Mouse (Mus musculus): ENCODE measurements around the gene Plekhg1. TPM values are rescaled to one million over a fixed set of nuclear protein-coding genes. Genes with fewer than 3 reads are reported as not detected.

Plekhg1 gene
- total RNA-seq, 1 experiment from 2014 or later, result 10.9 TPM

GRCm38 (mm10) chr10:3810476-3811273 lies 70.5 kb downstream of the Plekhg1 start:
- no peak for ATAC-seq (replicated peaks; ENCODE audit: insufficient number of reproducible peaks, low FRiP score, low TSS enrichment, poor library complexity, severe bottlenecking)

- ATAC-seq (replicated peaks; ENCODE audit: insufficient number of reproducible peaks, low FRiP score, low TSS enrichment, poor library complexity, severe bottlenecking), result no peak
These were observed 79.0 kb downstream of the Plekhg1 start for GRCm38 (mm10) chr10:3818940-3819701.

GRCm38 (mm10) chr10:3823826-3824225 lies 83.7 kb downstream of the Plekhg1 start:
- ATAC-seq (replicated peaks; ENCODE audit: insufficient number of reproducible peaks, low FRiP score, low TSS enrichment, poor library complexity, severe bottlenecking), result no peak

GRCm38 (mm10) chr10:3826043-3826442 lies 85.9 kb downstream of the Plekhg1 start:
- no peak for ATAC-seq (replicated peaks; ENCODE audit: insufficient number of reproducible peaks, low FRiP score, low TSS enrichment, poor library complexity, severe bottlenecking)

GRCm38 (mm10) chr10:3827368-3827767 lies 87.2 kb downstream of the Plekhg1 start:
- ATAC-seq (replicated peaks; ENCODE audit: insufficient number of reproducible peaks, low FRiP score, low TSS enrichment, poor library complexity, severe bottlenecking), result no peak

GRCm38 (mm10) chr10:3829472-3829871 lies 89.3 kb downstream of the Plekhg1 start:
- no peak for ATAC-seq (replicated peaks; ENCODE audit: insufficient number of reproducible peaks, low FRiP score, low TSS enrichment, poor library complexity, severe bottlenecking)

GRCm38 (mm10) chr10:3830618-3831017 lies 90.5 kb downstream of the Plekhg1 start:
- no peak for ATAC-seq (replicated peaks; ENCODE audit: insufficient number of reproducible peaks, low FRiP score, low TSS enrichment, poor library complexity, severe bottlenecking)

- peak; percentile 86 for ATAC-seq (replicated peaks; ENCODE audit: insufficient number of reproducible peaks, low FRiP score, low TSS enrichment, poor library complexity, severe bottlenecking)
These were observed 91.6 kb downstream of the Plekhg1 start for GRCm38 (mm10) chr10:3831597-3832351.

- no peak for ATAC-seq (replicated peaks; ENCODE audit: insufficient number of reproducible peaks, low FRiP score, low TSS enrichment, poor library complexity, severe bottlenecking)
These were observed 93.9 kb downstream of the Plekhg1 start for GRCm38 (mm10) chr10:3834060-3834459.

GRCm38 (mm10) chr10:3834678-3835077 lies 94.5 kb downstream of the Plekhg1 start:
- ATAC-seq (replicated peaks; ENCODE audit: insufficient number of reproducible peaks, low FRiP score, low TSS enrichment, poor library complexity, severe bottlenecking), result no peak

- no peak for ATAC-seq (replicated peaks; ENCODE audit: insufficient number of reproducible peaks, low FRiP score, low TSS enrichment, poor library complexity, severe bottlenecking)
These were observed 95.5 kb downstream of the Plekhg1 start for GRCm38 (mm10) chr10:3835616-3836015.

- ATAC-seq (replicated peaks; ENCODE audit: insufficient number of reproducible peaks, low FRiP score, low TSS enrichment, poor library complexity, severe bottlenecking), result no peak
These were observed 99.7 kb downstream of the Plekhg1 start for GRCm38 (mm10) chr10:3839748-3840432.

GRCm38 (mm10) chr10:3844430-3844829 lies 104.3 kb downstream of the Plekhg1 start:
- ATAC-seq (replicated peaks; ENCODE audit: insufficient number of reproducible peaks, low FRiP score, low TSS enrichment, poor library complexity, severe bottlenecking), result no peak

- no peak for ATAC-seq (replicated peaks; ENCODE audit: insufficient number of reproducible peaks, low FRiP score, low TSS enrichment, poor library complexity, severe bottlenecking)
These were observed 106.9 kb downstream of the Plekhg1 start for GRCm38 (mm10) chr10:3847021-3847420.

GRCm38 (mm10) chr10:3851461-3851860 lies 111.3 kb downstream of the Plekhg1 start:
- ATAC-seq (replicated peaks; ENCODE audit: insufficient number of reproducible peaks, low FRiP score, low TSS enrichment, poor library complexity, severe bottlenecking), result no peak

GRCm38 (mm10) chr10:3852733-3853132 lies 112.6 kb downstream of the Plekhg1 start:
- no peak for ATAC-seq (replicated peaks; ENCODE audit: insufficient number of reproducible peaks, low FRiP score, low TSS enrichment, poor library complexity, severe bottlenecking)

- ATAC-seq (replicated peaks; ENCODE audit: insufficient number of reproducible peaks, low FRiP score, low TSS enrichment, poor library complexity, severe bottlenecking), result no peak
These were observed 117.7 kb downstream of the Plekhg1 start for GRCm38 (mm10) chr10:3857912-3858311.

- ATAC-seq (replicated peaks; ENCODE audit: insufficient number of reproducible peaks, low FRiP score, low TSS enrichment, poor library complexity, severe bottlenecking), result no peak
These were observed 118.3 kb downstream of the Plekhg1 start for GRCm38 (mm10) chr10:3858437-3858836.

Measured in monocyte, adult 5-6 weeks (primary cell).